Mouse (Mus musculus) inflammation-experienced regulatory T-cells, adult 6 months (primary cell): Measurements from ENCODE around the gene Donson. TPM values are rescaled to one million over a fixed set of nuclear protein-coding genes. Genes with fewer than 3 reads are reported as not detected.

Source experiments
- ATAC-seq: one replicate; pipeline ENCODE4 v1.8.0; 2017
- polyA plus RNA-seq, 3 experiments: library from polyadenylated mRNA; unstranded; fragments of 100-300 nt; shearing (Covaris generic); gene quantifications; one replicate each; pipeline ENCODE4 v1.2.1; 2017

Donson gene
- polyA plus RNA-seq, 3 experiments from 2014 or later = 16.4 to 30.5 (median 17.6) TPM

DNA sequence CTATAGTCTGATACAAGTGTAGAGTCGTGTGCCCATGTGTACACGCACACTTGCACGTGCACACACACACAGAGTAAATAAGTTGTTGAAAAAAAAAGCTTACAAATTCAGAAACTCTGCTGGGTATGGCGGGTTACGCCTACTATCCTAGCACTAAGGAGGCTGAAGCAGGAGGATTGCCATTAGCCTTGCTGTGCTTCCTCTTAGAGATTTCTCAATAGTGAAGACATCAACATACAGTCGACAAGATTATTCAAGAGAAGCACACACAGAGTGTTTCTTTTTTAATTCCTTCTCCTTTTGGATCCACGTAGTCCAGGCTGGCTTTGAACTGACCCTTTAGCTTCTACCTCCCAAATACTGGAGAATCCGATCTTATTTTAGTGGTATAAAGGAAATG is 48.4 kb downstream of the Donson start:
- ATAC-seq = no peak

DNA sequence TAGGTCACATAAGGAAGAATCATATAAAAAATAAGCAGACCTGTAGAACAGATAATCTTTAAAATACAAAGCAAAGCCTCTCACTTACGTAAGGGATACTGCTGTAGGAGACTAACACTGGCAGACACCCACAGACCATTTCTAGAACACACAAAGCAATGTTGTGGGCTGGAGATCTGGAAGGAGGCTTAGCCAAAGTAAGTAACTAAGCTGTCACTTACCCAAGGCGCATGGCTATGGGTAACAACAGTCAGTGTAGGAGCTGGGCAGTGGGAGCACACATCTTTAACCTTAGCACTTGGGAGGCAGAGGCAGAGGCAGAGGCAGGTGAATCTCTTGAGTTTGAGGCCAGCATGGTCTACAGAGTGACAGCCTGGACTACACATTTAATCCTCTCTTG is 48.9 kb downstream of the Donson start:
- no peak for ATAC-seq

DNA sequence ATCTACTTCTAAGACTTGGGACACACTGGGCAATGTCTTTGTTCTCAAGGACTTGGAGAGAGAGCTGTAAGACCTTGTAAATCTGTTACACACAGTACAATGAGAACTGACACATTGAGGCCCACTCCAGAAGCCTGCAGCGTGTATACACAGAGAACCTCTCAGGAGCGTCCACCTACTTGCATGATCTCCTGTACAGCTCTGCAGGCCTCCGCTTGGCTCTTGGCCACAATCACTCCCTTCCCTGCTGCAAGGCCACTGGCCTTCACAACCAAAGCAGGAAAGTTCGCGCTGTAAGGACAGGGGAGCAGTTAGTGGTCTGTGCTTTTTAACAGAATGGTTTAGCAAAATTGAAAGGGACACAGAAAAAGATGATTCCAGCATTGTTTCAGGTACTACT is 49.4 kb downstream of the Donson start:
- no peak for ATAC-seq

DNA sequence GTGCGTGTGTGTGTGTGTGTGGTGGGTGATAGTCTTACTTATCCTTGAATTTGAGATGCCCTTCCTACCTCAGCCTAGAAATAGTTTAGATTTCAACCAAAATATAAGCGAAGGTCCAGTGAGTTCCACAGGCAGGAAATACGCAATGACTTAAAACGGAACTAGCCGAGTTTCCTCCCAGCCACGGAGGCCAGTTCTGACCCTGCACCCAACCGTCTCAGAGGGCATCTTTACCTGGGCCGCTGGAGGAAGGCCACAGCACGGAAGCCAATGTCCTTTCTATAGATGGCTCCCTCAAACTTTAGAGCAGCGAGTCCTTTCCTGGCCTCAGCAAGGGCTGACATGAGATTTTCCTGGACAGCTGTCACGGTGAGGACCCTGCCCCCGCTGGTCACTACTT is 54.9 kb downstream of the Donson start:
- no peak for ATAC-seq

DNA sequence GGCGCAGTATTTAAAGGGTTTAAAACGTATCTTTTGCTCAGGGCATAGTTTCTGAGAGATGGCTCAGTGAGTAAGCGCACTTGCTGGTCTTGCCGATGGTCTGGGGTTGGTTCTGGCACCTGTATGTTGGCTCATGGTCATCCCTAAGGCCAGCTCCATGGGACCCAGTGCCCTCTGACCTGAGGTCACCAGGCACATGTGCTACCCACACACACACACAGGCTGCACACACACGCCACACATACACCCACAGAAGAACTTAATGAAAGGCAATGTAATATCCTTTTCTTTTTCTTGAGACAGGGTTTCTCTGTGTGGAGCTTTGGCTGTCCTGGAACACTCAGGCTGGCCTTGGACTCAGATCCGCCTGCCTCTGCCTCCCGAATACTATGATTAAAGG is 55.6 kb downstream of the Donson start:
- no peak for ATAC-seq

DNA sequence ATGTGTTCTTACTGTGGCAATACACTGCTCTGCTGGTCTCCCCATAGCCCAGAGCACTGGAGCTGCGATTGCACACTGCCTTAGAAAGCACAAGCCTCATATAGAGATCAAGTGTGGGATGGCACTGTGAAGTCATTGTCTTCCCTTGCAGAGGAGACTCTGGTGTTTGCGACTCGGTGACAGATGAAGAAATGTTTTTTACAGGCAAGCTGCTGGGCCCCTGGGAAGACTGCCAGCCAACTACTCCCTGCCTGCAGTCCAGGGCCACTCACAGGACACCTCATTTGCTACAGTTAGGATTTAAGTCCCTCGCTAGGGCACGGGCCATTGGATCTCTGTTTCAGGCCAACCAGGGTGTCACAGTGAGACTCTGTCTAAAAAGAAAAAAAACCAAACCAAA is 56.1 kb downstream of the Donson start:
- ATAC-seq = no peak

DNA sequence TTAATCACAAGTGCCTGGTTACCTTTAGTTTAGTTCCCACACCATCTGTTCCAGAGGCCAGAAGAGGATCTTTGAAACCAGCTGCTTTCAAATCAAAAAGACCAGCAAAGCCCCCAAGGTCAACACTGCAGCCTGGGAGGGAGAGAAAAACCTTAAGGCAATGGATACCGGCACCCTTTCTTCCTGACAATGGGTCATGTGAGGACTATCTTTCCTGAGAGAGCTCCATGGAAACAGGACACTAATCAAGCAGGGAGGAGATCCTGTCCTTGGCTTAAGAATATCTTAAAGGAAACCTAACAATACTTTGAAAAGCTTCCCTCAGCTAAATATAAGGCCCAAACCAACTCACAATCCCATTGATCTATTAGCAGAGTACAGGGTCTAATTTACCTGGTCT is 58.0 kb downstream of the Donson start:
- no peak for ATAC-seq

DNA sequence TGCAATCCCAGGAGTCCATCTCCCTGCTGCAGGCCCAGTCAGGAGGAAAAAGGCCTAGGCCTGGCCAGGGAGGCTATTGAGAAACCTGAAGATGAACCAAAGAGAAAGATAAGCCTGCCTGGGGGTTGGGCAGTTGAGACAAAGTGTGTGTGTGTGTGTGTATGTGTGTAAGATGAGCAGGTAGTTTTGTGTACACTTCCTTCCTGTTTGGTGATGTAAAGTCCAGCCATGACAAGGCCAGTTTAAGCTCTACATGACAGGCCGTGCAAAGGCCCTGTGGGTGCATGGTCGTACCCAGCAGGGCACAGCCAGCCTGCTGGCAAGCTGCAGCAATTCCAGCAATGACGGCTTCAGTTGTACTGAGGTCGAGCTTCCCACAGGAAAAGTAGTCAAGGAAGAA is 58.8 kb downstream of the Donson start:
- ATAC-seq = no peak

DNA sequence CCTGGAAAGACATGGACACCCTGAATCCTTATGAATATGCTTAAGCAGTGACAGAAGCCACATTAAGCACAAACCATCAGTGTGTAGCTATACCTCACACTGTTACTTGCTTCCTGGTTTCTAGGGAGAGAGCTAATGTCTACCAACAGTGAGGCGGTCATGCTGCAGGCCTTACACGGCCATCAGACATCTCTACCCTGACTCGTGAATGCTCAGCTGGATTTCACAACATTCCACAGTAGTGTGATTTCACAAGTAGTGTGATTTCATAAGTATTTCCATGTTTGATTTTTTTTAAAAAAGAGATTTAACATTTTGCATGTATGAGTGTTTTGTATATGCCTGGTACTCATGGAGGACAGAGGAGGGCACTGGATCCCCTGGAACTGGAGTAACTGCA is 59.9 kb downstream of the Donson start:
- no peak for ATAC-seq

DNA sequence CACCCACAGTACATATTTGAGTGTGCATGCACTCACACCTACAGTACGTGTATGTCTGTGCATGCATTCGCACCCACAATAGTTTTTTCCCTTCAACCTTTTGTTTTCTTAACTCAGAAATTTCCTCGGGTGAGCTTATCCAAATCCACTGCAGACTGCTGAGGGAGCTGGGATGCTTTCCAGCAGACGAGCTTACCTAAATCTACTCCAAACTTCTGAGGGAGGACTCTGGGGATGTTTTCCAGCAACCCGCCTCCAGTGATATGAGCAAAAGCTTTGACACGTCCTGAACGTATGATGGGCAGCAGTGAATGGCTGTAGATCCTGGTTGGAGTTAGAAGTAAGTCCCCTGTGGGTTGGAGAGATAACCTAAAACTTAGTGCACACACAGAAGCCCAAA is 60.7 kb downstream of the Donson start:
- ATAC-seq = no peak

Other genes starting within 250 kb of the Donson start
- 10 to 100 TPM; 61.2 to 75.3 (median 62.6) TPM for gene Ifnar1, start 203.5 kb downstream of the Donson start, polyA plus RNA-seq
- gene Ifngr2, start 141.7 kb downstream of the Donson start, polyA plus RNA-seq = 10 to 100 TPM in 2 of 3 experiments, 1 to 10 TPM in 1; 3.4 to 30.9 (median 14.7) TPM
- 10 to 100 TPM; 28.2 to 36.1 (median 34.2) TPM for gene Tmem50b, start 91.0 kb downstream of the Donson start, polyA plus RNA-seq
- gene Dnajc28, start 69.7 kb downstream of the Donson start, polyA plus RNA-seq = under 1 TPM; 0.56 to 0.62 (median 0.62) TPM
- 10 to 100 TPM; 49.5 to 76.2 (median 64.5) TPM for gene Gart, start 41.8 kb downstream of the Donson start, polyA plus RNA-seq
- gene Son, start 41.3 kb downstream of the Donson start, polyA plus RNA-seq = 100 to 1,000 TPM; 128 to 236 (median 180) TPM
- gene Cryzl1, start 40.2 kb upstream of the Donson start, polyA plus RNA-seq = 10 to 100 TPM; 66.2 to 89.2 (median 79.6) TPM
- 1 to 10 TPM in 2 of 3 experiments, under 1 TPM in 1; 0.74 to 4.1 (median 3.9) TPM for gene Itsn1, start 40.5 kb upstream of the Donson start, polyA plus RNA-seq